Mouse (Mus musculus): Measurements from ENCODE around the gene Tnfaip8l3. TPM values are rescaled to one million over a fixed set of nuclear protein-coding genes. Genes with fewer than 3 reads are reported as not detected.

The Tnfaip8l3 gene
- total RNA-seq, 2 experiments from 2014 or later: 27.2 to 30.2 TPM

DNA sequence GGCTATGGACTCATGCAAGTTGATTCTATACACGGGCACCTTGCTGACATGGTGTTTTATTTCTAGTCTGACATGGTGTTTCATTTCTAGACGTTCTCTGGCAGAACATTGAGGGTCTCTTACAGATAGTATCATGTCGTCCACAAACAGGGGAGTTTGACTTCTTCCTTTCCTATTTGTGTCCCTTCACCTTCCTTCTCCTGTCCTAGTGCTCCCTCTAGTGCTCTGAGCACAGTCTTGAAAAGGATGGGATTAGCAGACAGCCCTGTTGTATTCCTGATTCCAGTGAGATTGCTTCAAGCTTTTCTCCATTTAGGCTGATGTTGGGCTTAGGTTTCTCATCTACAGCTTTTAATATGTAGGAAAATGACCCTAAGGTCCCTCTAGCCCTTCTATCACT, 81.2 kb downstream of the Tnfaip8l3 start:
- peak in 1 of 2 experiments; percentile 45 for DNase-seq

DNA sequence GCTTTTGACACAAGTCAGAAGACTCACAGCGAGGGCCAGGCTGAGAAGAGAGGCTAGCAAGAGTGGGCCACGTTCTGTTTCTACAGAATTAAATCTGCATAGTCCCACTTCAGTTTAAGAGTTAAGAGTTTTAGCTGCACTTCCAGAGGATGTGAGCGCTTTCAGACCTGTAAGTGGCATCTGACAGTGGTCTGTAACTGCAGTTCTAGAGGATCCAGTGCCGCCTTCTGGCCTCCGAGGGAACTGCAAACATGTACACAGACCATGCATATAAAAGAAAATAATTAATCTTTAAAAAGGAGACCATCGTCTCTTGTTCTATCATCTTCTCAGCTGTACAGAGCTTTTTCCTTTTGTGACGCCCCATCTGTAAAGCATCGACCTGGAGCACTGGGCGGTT, 83.3 kb downstream of the Tnfaip8l3 start:
- no peak for DNase-seq

DNA sequence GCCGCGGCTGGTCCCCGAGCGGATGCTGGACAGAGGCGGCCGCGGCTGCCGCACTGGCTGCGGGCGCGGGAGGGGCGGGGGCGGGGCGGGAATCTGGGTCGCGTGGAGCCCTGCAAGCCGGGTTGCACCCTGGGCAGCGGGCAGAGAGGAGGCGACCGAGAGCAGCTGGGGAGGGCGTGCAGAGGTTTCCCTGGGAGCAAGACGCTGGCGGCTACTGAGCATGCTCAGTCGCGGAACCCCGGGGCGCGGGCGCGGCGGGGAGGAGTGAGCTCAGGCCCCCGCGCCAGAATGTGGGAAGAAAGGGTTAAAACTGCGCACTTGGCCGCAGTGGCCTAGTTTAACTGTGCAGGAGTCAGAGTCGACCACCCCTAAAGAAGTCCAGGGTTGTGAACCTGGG, 93.1 kb downstream of the Tnfaip8l3 start, which contains the start of gene Elmod1:
Gene Elmod1, minus strand, starts transcription at position 180 of the 397 bp plus-strand sequence.
- DNase-seq: peak; percentile 75 to 81

DNA sequence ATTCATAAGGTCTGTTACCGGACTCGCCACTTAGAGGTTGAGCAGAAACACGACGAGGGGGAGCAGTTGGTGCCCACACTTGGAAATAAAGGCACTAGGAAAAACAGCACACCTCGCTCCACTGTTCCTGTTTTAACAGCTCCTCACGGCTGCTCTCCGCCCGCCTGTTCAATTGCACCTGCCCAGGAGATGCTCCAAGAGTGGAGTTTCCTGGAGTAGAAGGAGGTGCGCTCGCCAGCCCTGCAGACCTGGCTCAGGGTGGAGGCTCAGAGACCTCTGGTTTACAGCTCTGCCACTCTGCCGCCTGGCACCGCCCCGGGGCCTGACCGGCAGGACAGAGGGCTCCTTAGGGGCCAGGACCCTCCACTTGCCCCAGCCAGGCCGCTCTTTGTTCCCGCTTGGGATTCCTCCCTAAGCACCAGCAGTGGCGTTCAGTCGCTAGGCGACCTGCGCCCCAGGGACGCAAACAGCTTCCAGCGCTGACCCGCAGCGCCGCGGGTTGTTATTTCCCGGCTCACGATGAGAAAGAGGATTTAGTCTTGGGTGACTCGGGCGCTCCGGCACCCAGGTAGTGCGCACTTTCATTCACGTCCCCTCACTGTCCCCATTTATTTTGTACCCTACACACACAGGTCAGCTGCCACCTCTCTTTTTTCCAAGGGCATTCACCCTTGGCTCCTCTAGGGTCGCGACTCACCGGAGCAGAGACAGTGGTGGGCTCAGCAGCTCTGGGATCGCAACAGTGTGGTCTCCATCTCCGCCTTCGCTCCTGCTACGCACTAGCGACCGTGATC, 93.7 kb downstream of the Tnfaip8l3 start:
- peak; percentile 35 to 50 for DNase-seq

DNA sequence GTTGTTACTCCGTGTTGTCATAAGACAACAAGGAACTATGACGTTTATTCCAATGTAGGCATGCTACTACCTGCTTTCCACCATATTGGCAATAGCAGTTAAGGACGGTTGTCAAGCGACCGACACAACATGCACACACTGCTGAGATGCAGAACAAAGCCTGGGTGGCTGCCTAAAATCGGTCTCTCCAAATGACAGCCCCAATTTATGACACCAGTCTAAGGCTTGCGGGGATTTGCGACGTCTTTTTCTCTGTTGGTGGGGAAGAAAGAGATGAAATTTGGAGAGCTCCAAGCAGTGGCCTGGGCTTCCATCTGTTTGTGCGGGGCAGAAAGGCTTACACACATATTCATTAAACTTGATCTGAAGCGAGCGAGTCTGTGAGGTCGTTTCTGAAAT, 94.3 kb downstream of the Tnfaip8l3 start:
- peak; percentile 40 to 43 for DNase-seq

Other genes with a start within 250 kb of the Tnfaip8l3 start
- under 1 TPM; 0.35 to 0.58 TPM for gene Sln, start 218.2 kb downstream of the Tnfaip8l3 start, total RNA-seq (2021)
- 100 to 1,000 TPM; 231 to 234 TPM for gene Elmod1, start 93.1 kb downstream of the Tnfaip8l3 start, total RNA-seq (2021)
- gene Cyp19a1, start 199.7 kb upstream of the Tnfaip8l3 start, total RNA-seq (2021): under 1 TPM in 1 of 2 experiments, not detected in 1; 0.30 TPM
- gene Gldn, start 218.1 kb upstream of the Tnfaip8l3 start, total RNA-seq (2021): 1 to 10 TPM; 1.1 to 1.2 TPM